10 mouse cellular contexts compared by ENCODE assay signal in genomic region chr11:69171626-69172025, GRCm38 (mm10). TPM values are rescaled to one million over a fixed set of nuclear protein-coding genes. Genes with fewer than 3 reads are reported as not detected.
DNase-seq lines count a peak whose midpoint lies in the region; ATAC-seq and TF ChIP-seq lines count a peak whose summit lies in the region.
"Had no signal": no experiment of that assay in that cellular context is flagged by ENCODE, and none has a peak within 500 bp of the region (broad histone marks: within the 10 kb centered on the region; RNA-seq: fewer than 3 reads in every experiment).

No protein-coding gene starts in this region.

- no peaks in the 10 kb centered on the region for H3K27me3 ChIP-seq in lung, embryonic 16.5 days (ENCODE audit: control insufficient read depth, insufficient read depth, low read depth, low read length)
- no peaks in the 10 kb centered on the region for H3K27me3 ChIP-seq in stomach, embryonic 16.5 days (ENCODE audit: control insufficient read depth, insufficient read depth, low read length)
- H3K27me3 ChIP-seq: limb, embryonic 15.5 days; Patski had no signal

- TF ChIP-seq CTCF in cortical plate, adult 2 months (IDR thresholded peaks at IDR 0.05; ENCODE audit: extremely low read depth, insufficient read depth, low read length): peak; percentile 67

- H3K4me3 ChIP-seq in cortical plate, adult 2 months (ENCODE audit: insufficient read depth, low read length): no peak overlapping the region
- H3K4me3 ChIP-seq in lung, embryonic 16.5 days (ENCODE audit: low read length): no peak overlapping the region
- H3K4me3 ChIP-seq in stomach, embryonic 16.5 days (replicated peaks; ENCODE audit: low read length): no peak overlapping the region
- H3K4me3 ChIP-seq: limb, embryonic 15.5 days had no signal

- no peak for TF ChIP-seq POLR2A in cortical plate, adult 2 months (IDR thresholded peaks at IDR 0.05; ENCODE audit: extremely low read depth, insufficient read depth, low read length)

- no peaks in the 10 kb centered on the region for H3K36me3 ChIP-seq in lung, embryonic 16.5 days (ENCODE audit: control insufficient read depth, insufficient read depth, low read length)
- H3K36me3 ChIP-seq in stomach, embryonic 16.5 days (ENCODE audit: control insufficient read depth, insufficient read depth, low read length): no peaks in the 10 kb centered on the region
- H3K36me3 ChIP-seq: limb, embryonic 15.5 days had no signal

- 29% methylated on average over 7 of the region's 7 CpGs for WGBS in lung, embryonic 16.5 days
- WGBS in stomach, embryonic 16.5 days: 22% methylated on average over 7 of the region's 7 CpGs

- H3K4me2 ChIP-seq in lung, embryonic 16.5 days (ENCODE audit: low read depth, low read length): no peak overlapping the region
- no peak overlapping the region for H3K4me2 ChIP-seq in stomach, embryonic 16.5 days (ENCODE audit: low read depth, low read length)
- H3K4me2 ChIP-seq: limb, embryonic 15.5 days had no signal

- ATAC-seq in lung, embryonic 16.5 days (ENCODE audit: low read depth): peak; percentile 83
- ATAC-seq in stomach, embryonic 16.5 days (ENCODE audit: insufficient read depth, low FRiP score): peak; percentile 60; the same call in 1 of the 2 replicates
- ATAC-seq: Patski had no signal

- peaks cover 2% of the 10 kb centered on the region for H3K4me1 ChIP-seq in cortical plate, adult 2 months (ENCODE audit: control insufficient read depth, insufficient read depth, low read length)
- no peaks in the 10 kb centered on the region for H3K4me1 ChIP-seq in lung, embryonic 16.5 days (replicated peaks; ENCODE audit: control insufficient read depth, insufficient read depth, low read length)
- no peaks in the 10 kb centered on the region for H3K4me1 ChIP-seq in stomach, embryonic 16.5 days (ENCODE audit: control insufficient read depth, insufficient read depth, low read length)

- H3K9me3 ChIP-seq in lung, embryonic 16.5 days (ENCODE audit: control insufficient read depth, low read length): no peaks in the 10 kb centered on the region
- no peaks in the 10 kb centered on the region for H3K9me3 ChIP-seq in stomach, embryonic 16.5 days (replicated peaks; ENCODE audit: control insufficient read depth, low read length)
- H3K9me3 ChIP-seq: limb, embryonic 15.5 days had no signal

- H3K9ac ChIP-seq in lung, embryonic 16.5 days (ENCODE audit: low read length): no peak overlapping the region
- no peak overlapping the region for H3K9ac ChIP-seq in stomach, embryonic 16.5 days (ENCODE audit: low read length)
- H3K9ac ChIP-seq: limb, embryonic 15.5 days had no signal

- DNase-seq in cerebellum, adult 11 months: peak; percentile 32
- no peak for DNase-seq in cerebellum, adult 11-12 months
- DNase-seq in right cerebral cortex, postnatal 10 days (ENCODE audit: low spot score in 2 of 2): peak; percentile 59 to 76
- DNase-seq in right cerebral cortex, postnatal 36 days (ENCODE audit: low spot score in 2 of 2): no peak
- DNase-seq in heart, postnatal 10 days: peak; percentile 90

- intact Hi-C loops in heart, postnatal 10 days (cut with DNase I): no loop called here

- no peak overlapping the region for H3K27ac ChIP-seq in cortical plate, adult 2 months (ENCODE audit: insufficient read depth, low read length)
- H3K27ac ChIP-seq in lung, embryonic 16.5 days (ENCODE audit: low read length): no peak overlapping the region
- H3K27ac ChIP-seq in stomach, embryonic 16.5 days (ENCODE audit: low read length): no peak overlapping the region
- H3K27ac ChIP-seq: limb, embryonic 15.5 days had no signal

RNA-seq across cellular contexts. Expression of gene Alox12b, which starts 14.8 kb away (rescaled TPM):
- polyA plus RNA-seq in cortical plate, adult 2 months (2012; rRNA removed): 4.4 and 5.4 TPM in 2 replicates
- total RNA-seq in heart, postnatal 10 days (2021): not detected
- polyA plus RNA-seq in lung, embryonic 16.5 days (2015; fragmentation: Nextera tagmentation; extraction: Ambion mirVana): 0.33 TPM in 1 of 2 replicates, not detected in the other
- polyA plus RNA-seq in stomach, embryonic 16.5 days (2015; fragmentation: Nextera tagmentation; extraction: Ambion mirVana): 42.2 and 90.0 TPM in 2 replicates
- polyA plus RNA-seq: Patski had no signal

RNA-seq across cellular contexts. Expression of gene Alox8, which starts 26.0 kb away (rescaled TPM):
- 2.2 and 2.7 TPM in 2 replicates for polyA plus RNA-seq in cortical plate, adult 2 months (2012; rRNA removed)
- total RNA-seq in heart, postnatal 10 days (2021): 1 to 10 TPM; 2.0 to 2.2 TPM
- polyA plus RNA-seq in lung, embryonic 16.5 days (2015; fragmentation: Nextera tagmentation; extraction: Ambion mirVana): 0.43 and 0.44 TPM in 2 replicates
- polyA plus RNA-seq in stomach, embryonic 16.5 days (2015; fragmentation: Nextera tagmentation; extraction: Ambion mirVana): 0.35 and 0.42 TPM in 2 replicates
- polyA plus RNA-seq: Patski had no signal

RNA-seq across cellular contexts. Expression of gene Aloxe3, which starts 45.9 kb away (rescaled TPM):
- 8.7 and 11.6 TPM in 2 replicates for polyA plus RNA-seq in cortical plate, adult 2 months (2012; rRNA removed)
- not detected for total RNA-seq in heart, postnatal 10 days (2021)
- polyA plus RNA-seq in lung, embryonic 16.5 days (2015; fragmentation: Nextera tagmentation; extraction: Ambion mirVana): 0.24 and 0.31 TPM in 2 replicates
- 2.0 and 5.4 TPM in 2 replicates for polyA plus RNA-seq in stomach, embryonic 16.5 days (2015; fragmentation: Nextera tagmentation; extraction: Ambion mirVana)

RNA-seq across cellular contexts. Expression of gene 9130213A22Rik, which starts 49.2 kb away (rescaled TPM):
- polyA plus RNA-seq in cortical plate, adult 2 months (2012; rRNA removed): 2.1 and 2.3 TPM in 2 replicates
- total RNA-seq in heart, postnatal 10 days (2021): under 1 TPM; 0.42 to 0.60 TPM
- polyA plus RNA-seq in lung, embryonic 16.5 days (2015; fragmentation: Nextera tagmentation; extraction: Ambion mirVana): 0.36 and 0.44 TPM in 2 replicates
- polyA plus RNA-seq in stomach, embryonic 16.5 days (2015; fragmentation: Nextera tagmentation; extraction: Ambion mirVana): 0.27 and 0.61 TPM in 2 replicates

RNA-seq across cellular contexts. Expression of gene Hes7, which starts 51.4 kb away (rescaled TPM):
- 0.50 and 0.83 TPM in 2 replicates for polyA plus RNA-seq in cortical plate, adult 2 months (2012; rRNA removed)
- under 1 TPM; 0.17 to 0.34 TPM for total RNA-seq in heart, postnatal 10 days (2021)
- polyA plus RNA-seq in lung, embryonic 16.5 days (2015; fragmentation: Nextera tagmentation; extraction: Ambion mirVana): 0.38 and 0.43 TPM in 2 replicates
- polyA plus RNA-seq in stomach, embryonic 16.5 days (2015; fragmentation: Nextera tagmentation; extraction: Ambion mirVana): 0.40 and 0.69 TPM in 2 replicates

Comparison
In these comparisons a context has a peak if more than half of its experiments do, and no peak if none do; other contexts are left out.
1. DNase-seq: peak in cerebellum, adult 11 months (single experiment), right cerebral cortex, postnatal 10 days (2 of 2) and heart, postnatal 10 days (2 of 2); none in cerebellum, adult 11-12 months (single experiment) and right cerebral cortex, postnatal 36 days (0 of 2).